Mouse (Mus musculus): ENCODE measurements around the gene Klf16.

The Klf16 gene

GRCm38 (mm10) chr10:80543873-80544272, 33.2 kb downstream of the Klf16 start:
- no peak for DNase-seq (ENCODE audit: low spot score in 2 of 2)

DNA sequence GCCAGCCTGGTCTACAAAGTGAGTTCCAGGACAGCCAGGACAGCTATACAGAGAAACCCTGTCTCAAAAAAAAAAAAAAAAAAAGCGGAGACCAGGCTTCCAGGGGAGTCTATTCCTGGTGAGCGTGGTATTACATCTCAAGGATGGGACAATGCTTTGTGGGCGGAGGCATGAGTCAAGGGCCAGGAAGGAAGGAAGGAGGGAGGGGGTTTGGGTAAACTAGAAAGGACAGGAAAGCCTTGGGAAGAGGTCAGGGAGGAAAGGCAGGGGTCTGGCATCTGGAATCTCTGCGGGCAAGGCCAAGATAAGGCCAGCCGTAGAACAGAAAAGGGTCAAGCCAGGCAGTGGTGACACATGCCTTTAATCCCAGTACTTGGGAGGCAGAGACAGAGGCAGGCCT, 37.6 kb downstream of the Klf16 start:
- DNase-seq (ENCODE audit: low spot score in 2 of 2) = no peak

DNA sequence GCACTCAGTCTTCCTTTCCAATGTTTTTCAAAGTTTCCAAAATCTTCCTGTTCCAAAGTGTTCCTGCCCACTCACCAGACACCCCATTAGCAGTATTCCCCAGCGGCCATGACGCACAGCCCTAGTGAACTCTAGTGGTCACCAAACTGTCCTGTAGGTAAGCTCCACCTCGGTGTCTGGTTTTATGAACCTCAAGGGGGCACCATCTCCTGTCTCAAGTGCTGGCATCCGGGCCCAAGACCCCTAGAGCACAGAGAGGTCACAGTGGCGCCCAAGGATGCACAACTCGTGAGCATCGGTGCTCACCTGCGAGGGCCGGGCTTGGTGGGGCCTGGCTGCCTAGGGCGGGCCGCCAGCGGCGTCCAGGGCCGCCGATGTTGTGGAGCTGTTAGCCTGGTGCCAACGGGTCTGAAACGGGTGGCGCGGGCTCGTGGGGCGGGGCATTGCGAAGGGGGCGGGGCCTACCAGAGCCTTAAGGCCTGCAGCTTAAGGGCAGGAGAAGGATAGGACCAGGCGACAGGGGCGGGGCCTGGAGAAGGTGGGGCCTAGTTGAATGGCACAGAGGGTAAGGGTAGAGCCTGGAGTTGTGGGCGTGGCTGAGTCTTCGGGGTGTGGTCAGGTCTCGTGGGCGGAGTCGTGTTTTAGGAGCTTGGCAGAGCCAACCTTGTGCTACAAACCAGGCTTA, 38.3 kb downstream of the Klf16 start, which contains the start of gene Atp8b3:
Gene Atp8b3, minus strand, starts transcription at position 415 of the 685 bp plus-strand sequence.
- no peak for DNase-seq (ENCODE audit: low spot score in 2 of 2)

GRCm38 (mm10) chr10:80538180-80538579, 38.9 kb downstream of the Klf16 start:
- DNase-seq (ENCODE audit: low spot score in 2 of 2) = no peak

DNA sequence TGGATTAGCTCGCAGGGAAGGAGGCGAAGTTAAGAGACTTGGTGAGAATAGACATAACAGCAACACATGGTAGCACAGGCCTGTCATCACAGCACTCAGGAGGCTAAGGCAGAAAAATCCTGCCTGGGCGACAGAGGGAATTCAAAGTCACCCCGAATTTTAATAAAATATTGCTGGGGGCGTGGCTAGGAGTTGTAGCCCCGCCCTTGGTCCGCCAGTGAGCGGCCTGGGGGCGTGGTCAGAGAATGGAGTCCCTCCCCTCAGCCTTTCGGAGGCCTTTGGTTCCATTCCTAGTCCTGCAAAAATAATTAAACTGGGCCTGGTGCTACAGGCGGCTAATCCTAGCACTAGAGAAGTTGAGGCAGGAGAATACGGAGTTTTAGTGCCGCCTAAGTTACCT, 41.4 kb downstream of the Klf16 start:
- DNase-seq (ENCODE audit: low spot score in 2 of 2) = no peak

GRCm38 (mm10) chr10:80535071-80535470, 42.0 kb downstream of the Klf16 start:
- DNase-seq (ENCODE audit: low spot score in 2 of 2) = no peak

GRCm38 (mm10) chr10:80533704-80534103, 43.4 kb downstream of the Klf16 start:
- DNase-seq (ENCODE audit: low spot score in 2 of 2) = no peak

DNA sequence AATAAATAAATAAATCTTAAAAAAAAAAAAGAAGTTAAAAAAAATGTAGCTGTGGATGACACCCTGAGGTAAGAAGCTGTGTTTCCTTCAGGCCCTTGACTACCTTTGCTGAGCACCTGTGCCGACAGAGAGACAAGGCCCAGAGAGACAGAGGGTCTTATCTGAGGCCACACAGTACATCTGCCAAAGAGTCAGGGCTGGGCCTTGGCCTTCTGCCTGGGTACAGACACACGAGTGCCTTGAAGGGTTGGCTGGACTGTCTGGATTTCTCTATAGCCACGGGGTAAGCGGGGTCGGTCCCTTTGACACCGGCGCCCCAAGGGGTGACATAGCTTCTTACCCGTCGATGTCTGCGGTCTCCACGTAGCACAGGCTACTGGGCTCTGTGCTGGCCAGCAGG, 44.3 kb downstream of the Klf16 start:
- no peak for DNase-seq (ENCODE audit: low spot score in 2 of 2)

DNA sequence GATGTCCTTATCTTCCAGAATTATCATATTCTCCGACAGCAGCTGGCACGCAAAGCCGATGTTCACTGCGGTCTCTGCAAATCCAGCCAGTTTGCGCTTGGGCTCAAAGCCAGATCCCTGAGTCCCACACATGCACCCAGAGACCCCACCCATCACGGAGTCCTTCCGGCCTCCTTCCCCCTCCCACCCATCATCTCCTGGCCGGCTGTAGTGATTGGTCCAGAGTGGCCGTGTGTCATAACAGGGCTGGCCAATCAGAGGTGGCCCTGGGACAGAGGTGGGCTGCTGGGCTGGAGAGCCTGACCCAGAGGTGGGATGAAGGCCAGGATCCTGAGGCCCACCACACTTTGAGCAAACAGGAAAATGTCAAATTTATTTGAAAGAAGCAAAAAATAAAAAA, 50.9 kb downstream of the Klf16 start:
- no peak for DNase-seq (ENCODE audit: low spot score in 2 of 2)

DNA sequence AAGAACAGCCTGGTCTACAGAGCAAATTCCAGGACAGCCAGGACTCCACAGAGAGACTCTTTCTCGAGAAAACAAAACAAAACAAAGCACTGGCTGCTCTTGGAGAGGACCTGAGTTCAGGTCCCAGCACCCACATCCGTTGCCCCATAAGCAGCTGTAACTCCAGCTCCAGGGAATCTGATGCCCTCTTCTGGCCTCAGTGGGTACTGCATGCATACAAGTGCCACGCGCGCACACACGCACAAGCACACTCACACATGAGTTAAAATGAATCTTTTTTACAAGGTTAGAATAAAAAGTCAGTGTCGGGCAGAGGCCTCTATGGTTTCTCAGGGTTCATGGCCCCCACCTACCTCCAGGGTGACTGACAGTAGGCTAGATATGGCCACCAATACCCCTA, 53.8 kb downstream of the Klf16 start:
- DNase-seq (ENCODE audit: low spot score in 2 of 2) = no peak

GRCm38 (mm10) chr10:80519287-80519686, 57.8 kb downstream of the Klf16 start:
- DNase-seq (ENCODE audit: low spot score in 2 of 2) = no peak

Measured in frontal cortex, postnatal 25 days (tissue).